Mouse (Mus musculus) common myeloid progenitor, adult 5-6 weeks (primary cell): ENCODE results near the gene Gm8237. TPM values are rescaled to one million over a fixed set of nuclear protein-coding genes. Genes with fewer than 3 reads are reported as not detected.
"Not testable (repeated sequence)": the region's sequence is repeated elsewhere in the genome, so short reads cannot be mapped to it uniquely, and the experiment has no call there.

Source experiments
- ATAC-seq: replicated peaks from 2 replicates; pipeline ENCODE4 v1.8.0; 2016; ENCODE audit warnings: low read depth, mild to moderate bottlenecking, moderate TSS enrichment, inconsistent platforms; ENCODE audit not compliant: poor library complexity, severe bottlenecking
- total RNA-seq: library from RNA; stranded (forward); fragments of 200-1000, 187-1606 nt; gene quantifications from 2 replicates; pipeline ENCODE4 v1.2.3, GENCODE M21; 2017

The Gm8237 gene
- total RNA-seq: not detected in 2 replicates

- not testable (repeated sequence) for ATAC-seq
These were observed at the start of gene Gm8237 for GRCm38 (mm10) chr14:5880241-5880640. TSS of gene Gm8237 (minus strand) at chr14:5880382.

- ATAC-seq: not testable (repeated sequence)
These were observed 43.1 kb upstream of the Gm8237 start for GRCm38 (mm10) chr14:5923276-5923675.

DNA sequence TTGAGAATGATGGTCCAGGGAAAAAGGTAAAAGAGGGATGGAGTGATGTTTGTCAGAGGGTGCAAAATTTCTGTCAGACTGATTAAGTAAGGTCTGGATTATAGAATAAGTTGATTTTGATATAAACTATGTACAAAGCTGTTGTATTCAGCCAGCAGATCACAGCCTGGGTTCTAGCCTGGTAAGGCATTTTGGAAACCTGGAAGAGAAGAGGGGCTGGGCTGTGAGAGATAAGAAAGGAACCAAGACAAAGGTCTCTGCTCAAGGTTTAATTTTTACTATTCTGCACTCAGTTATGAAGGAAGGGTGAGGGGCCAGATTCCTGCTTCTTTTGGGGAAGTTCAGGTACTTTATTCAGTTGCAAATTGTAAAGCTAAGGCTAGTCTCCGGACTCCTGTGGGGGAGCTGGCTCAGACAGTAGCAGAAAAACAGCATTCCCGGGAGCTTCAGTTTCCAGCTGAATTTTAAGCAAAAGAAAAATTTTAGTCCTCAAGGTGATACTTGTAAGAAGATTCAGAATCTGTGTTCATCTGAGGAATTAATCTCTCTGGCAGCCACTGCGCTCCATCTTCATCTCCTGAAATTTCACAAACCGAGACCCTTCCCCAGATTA, 38.3 kb upstream of the Gm8237 start:
- ATAC-seq: not testable (repeated sequence)

DNA sequence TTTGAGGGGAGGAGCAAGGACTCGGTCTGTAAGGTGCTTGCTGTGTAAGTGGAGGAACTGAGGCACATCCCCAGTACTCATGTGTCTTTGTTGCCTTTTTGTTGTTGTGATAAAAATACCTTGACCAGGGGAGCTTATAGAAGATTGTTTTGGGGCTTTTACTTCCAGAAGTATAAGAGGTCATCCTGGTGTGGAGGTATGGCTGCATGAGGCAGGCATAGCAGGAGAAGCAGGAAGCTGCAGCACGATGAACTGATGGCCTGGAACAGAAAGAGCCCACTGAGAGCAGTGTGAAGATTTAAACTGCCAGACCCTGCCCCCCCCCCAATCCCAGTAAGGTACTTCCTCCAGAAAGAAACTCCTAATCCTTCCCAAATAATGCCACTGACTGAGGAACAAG, 33.5 kb upstream of the Gm8237 start:
- not testable (repeated sequence) for ATAC-seq

DNA sequence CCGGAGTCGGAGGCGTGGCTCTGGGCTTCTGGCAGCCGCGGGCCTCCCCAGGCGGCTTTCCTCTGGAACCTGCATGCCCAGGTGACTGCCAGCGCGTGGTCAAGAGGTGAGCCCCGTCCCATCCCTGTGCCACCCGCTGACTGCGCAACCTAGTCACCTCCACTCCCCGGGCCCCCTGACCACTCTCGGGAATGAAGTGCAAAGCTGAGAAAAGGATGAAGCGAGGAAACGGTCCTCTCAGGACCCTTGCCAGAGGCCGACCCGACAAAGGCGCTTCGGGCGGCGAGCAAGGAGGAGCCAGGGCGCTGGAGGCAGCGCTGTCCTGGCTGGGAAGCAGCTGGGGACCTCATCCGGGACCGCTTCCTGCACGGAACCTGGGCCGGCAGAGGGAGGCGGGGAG, 391 bp downstream of the Gm8237 start:
- ATAC-seq: not testable (repeated sequence)

- ATAC-seq: not testable (repeated sequence)
These were observed 1.0 kb downstream of the Gm8237 start for GRCm38 (mm10) chr14:5879136-5879535.

- not testable (repeated sequence) for ATAC-seq
These were observed 24.3 kb downstream of the Gm8237 start for GRCm38 (mm10) chr14:5855911-5856310.

GRCm38 (mm10) chr14:5830229-5830628, 50.0 kb downstream of the Gm8237 start, which contains the start of gene Gm3424:
TSS of gene Gm3424 (minus strand) at chr14:5830329.
- not testable (repeated sequence) for ATAC-seq

GRCm38 (mm10) chr14:5812699-5813356, 67.4 kb downstream of the Gm8237 start:
- ATAC-seq: not testable (repeated sequence)

Other genes with a start within 250 kb of the Gm8237 start
- gene Gm8265, start 247.4 kb downstream of the Gm8237 start, total RNA-seq: not detected in 2 replicates
- gene Gm9603, start 192.9 kb downstream of the Gm8237 start, total RNA-seq: not detected in 2 replicates
- not detected in 2 replicates for gene Gm3373, start 138.8 kb downstream of the Gm8237 start, total RNA-seq
- gene Gm3383, start 72.4 kb downstream of the Gm8237 start, total RNA-seq: 0.29 and 1.1 TPM in 2 replicates
- gene Gm3424, start 50.1 kb downstream of the Gm8237 start, total RNA-seq: not detected in 2 replicates
- not detected in 2 replicates for gene Gm3248, start 81.4 kb upstream of the Gm8237 start, total RNA-seq
- not detected in 2 replicates for gene Gm3453, start 98.8 kb upstream of the Gm8237 start, total RNA-seq
- not detected in 2 replicates for gene Gm6337, start 177.9 kb upstream of the Gm8237 start, total RNA-seq
- gene Gm8206, start 213.6 kb upstream of the Gm8237 start, total RNA-seq: not detected in 2 replicates
- 0.55 and 0.97 TPM in 2 replicates for gene Gm3468, start 228.3 kb upstream of the Gm8237 start, total RNA-seq
- gene Gm3476, start 245.4 kb upstream of the Gm8237 start, total RNA-seq: not detected in 2 replicates